Mouse (Mus musculus): ENCODE data around the gene Fbxl17. TPM values are rescaled to one million over a fixed set of nuclear protein-coding genes. Genes with fewer than 3 reads are reported as not detected.

The Fbxl17 gene
- polyA plus RNA-seq, 1 experiment, result 7.3 TPM

- H3K27ac ChIP-seq (ENCODE audit: control insufficient read depth, insufficient read depth, low read length), result no peak overlapping the region
- H3K4me1 ChIP-seq (replicated peaks; ENCODE audit: control insufficient read depth, insufficient read depth, low read length), result no peaks in the 10 kb centered on the region
- TF ChIP-seq POLR2A (IDR thresholded peaks at IDR 0.05; ENCODE audit: control insufficient read depth, extremely low read depth, insufficient read depth, low read length, poor library complexity) (no peak), CTCF (IDR thresholded peaks at IDR 0.05; ENCODE audit: borderline replicate concordance, control insufficient read depth, extremely low read depth, insufficient read depth, low read length, poor library complexity) (no peak)
- DNase-seq, result no peak
- no peaks in the 10 kb centered on the region for H3K27me3 ChIP-seq (ENCODE audit: control insufficient read depth, insufficient read depth, low read length)
- H3K36me3 ChIP-seq (ENCODE audit: control insufficient read depth, insufficient read depth, low read length), result no peaks in the 10 kb centered on the region
- WGBS, result 96% methylated on average over 2 of the region's 2 CpGs
- H3K4me3 ChIP-seq (ENCODE audit: control insufficient read depth, insufficient read depth, low read length), result no peak overlapping the region
Measured at GRCm38 (mm10) chr17:63510451-63510850, 10.6 kb upstream of the Fbxl17 start.

- Histone ChIP-seq H3K27me3 (ENCODE audit: control insufficient read depth, insufficient read depth, low read length) (no peaks in the 10 kb centered on the region), H3K4me3 (ENCODE audit: control insufficient read depth, insufficient read depth, low read length) (no peak overlapping the region), H3K27ac (ENCODE audit: control insufficient read depth, insufficient read depth, low read length) (no peak overlapping the region), H3K4me1 (replicated peaks; ENCODE audit: control insufficient read depth, insufficient read depth, low read length) (peaks cover 5% of the 10 kb centered on the region; the same call in 1 of the 2 replicates), H3K36me3 (ENCODE audit: control insufficient read depth, insufficient read depth, low read length) (no peaks in the 10 kb centered on the region)
- TF ChIP-seq POLR2A (IDR thresholded peaks at IDR 0.05; ENCODE audit: control insufficient read depth, extremely low read depth, insufficient read depth, low read length, poor library complexity), result no peak
- no peak for TF ChIP-seq CTCF (IDR thresholded peaks at IDR 0.05; ENCODE audit: borderline replicate concordance, control insufficient read depth, extremely low read depth, insufficient read depth, low read length, poor library complexity)
- no peak for DNase-seq
- 96% methylated on average over 6 of the region's 6 CpGs for WGBS
Measured at GRCm38 (mm10) chr17:63501091-63501490, 1.3 kb upstream of the Fbxl17 start.

GRCm38 (mm10) chr17:63500156-63500834 lies 478 bp upstream of the Fbxl17 start:
- peaks cover 5% of the 10 kb centered on the region; the same call in 1 of the 2 replicates for H3K4me1 ChIP-seq (replicated peaks; ENCODE audit: control insufficient read depth, insufficient read depth, low read length)
- H3K4me3 ChIP-seq (ENCODE audit: control insufficient read depth, insufficient read depth, low read length), result peak overlapping the region; percentile 79
- 1% methylated on average over 77 of the region's 78 CpGs for whole genome bisulfite sequencing
- 0 out of 2 replicates have a peak, but pooled peaks have one; percentile 37 for TF ChIP-seq CTCF (IDR thresholded peaks at IDR 0.05; ENCODE audit: borderline replicate concordance, control insufficient read depth, extremely low read depth, insufficient read depth, low read length, poor library complexity)
- peak; percentile 79 for TF ChIP-seq POLR2A (IDR thresholded peaks at IDR 0.05; ENCODE audit: control insufficient read depth, extremely low read depth, insufficient read depth, low read length, poor library complexity)
- H3K27me3 ChIP-seq (ENCODE audit: control insufficient read depth, insufficient read depth, low read length), result no peaks in the 10 kb centered on the region
- peak overlapping the region; percentile 33; the same call in 1 of the 2 replicates for H3K27ac ChIP-seq (ENCODE audit: control insufficient read depth, insufficient read depth, low read length)
- no peaks in the 10 kb centered on the region for H3K36me3 ChIP-seq (ENCODE audit: control insufficient read depth, insufficient read depth, low read length)
- DNase-seq, result peak; percentile 83

- H3K4me3 ChIP-seq (ENCODE audit: control insufficient read depth, insufficient read depth, low read length), result peak overlapping the region; percentile 79
- DNase-seq, result peak; percentile 64
- TF ChIP-seq POLR2A (IDR thresholded peaks at IDR 0.05; ENCODE audit: control insufficient read depth, extremely low read depth, insufficient read depth, low read length, poor library complexity) (no peak), CTCF (IDR thresholded peaks at IDR 0.05; ENCODE audit: borderline replicate concordance, control insufficient read depth, extremely low read depth, insufficient read depth, low read length, poor library complexity) (no peak)
- 1% methylated on average over 63 of the region's 90 CpGs for WGBS
- no peak overlapping the region; the same call in 1 of the 2 replicates for H3K27ac ChIP-seq (ENCODE audit: control insufficient read depth, insufficient read depth, low read length)
- H3K36me3 ChIP-seq (ENCODE audit: control insufficient read depth, insufficient read depth, low read length), result no peaks in the 10 kb centered on the region
- H3K4me1 ChIP-seq (replicated peaks; ENCODE audit: control insufficient read depth, insufficient read depth, low read length), result peaks cover 5% of the 10 kb centered on the region; the same call in 1 of the 2 replicates
- no peaks in the 10 kb centered on the region for H3K27me3 ChIP-seq (ENCODE audit: control insufficient read depth, insufficient read depth, low read length)
Measured at GRCm38 (mm10) chr17:63498717-63499635, 841 bp downstream of the Fbxl17 start.

- H3K4me1 ChIP-seq (replicated peaks; ENCODE audit: control insufficient read depth, insufficient read depth, low read length), result peaks cover 5% of the 10 kb centered on the region; the same call in 1 of the 2 replicates
- 34% methylated on average over 6 of the region's 6 CpGs for WGBS
- no peak overlapping the region for H3K4me3 ChIP-seq (ENCODE audit: control insufficient read depth, insufficient read depth, low read length)
- no peak for DNase-seq
- H3K27ac ChIP-seq (ENCODE audit: control insufficient read depth, insufficient read depth, low read length), result no peak overlapping the region
- no peaks in the 10 kb centered on the region for H3K27me3 ChIP-seq (ENCODE audit: control insufficient read depth, insufficient read depth, low read length)
- H3K36me3 ChIP-seq (ENCODE audit: control insufficient read depth, insufficient read depth, low read length), result no peaks in the 10 kb centered on the region
- TF ChIP-seq POLR2A (IDR thresholded peaks at IDR 0.05; ENCODE audit: control insufficient read depth, extremely low read depth, insufficient read depth, low read length, poor library complexity), result no peak
- TF ChIP-seq CTCF (IDR thresholded peaks at IDR 0.05; ENCODE audit: borderline replicate concordance, control insufficient read depth, extremely low read depth, insufficient read depth, low read length, poor library complexity), result no peak
Measured at GRCm38 (mm10) chr17:63498182-63498716, 1.6 kb downstream of the Fbxl17 start.

- no peak for DNase-seq
- 89% methylated on average over 6 of the region's 6 CpGs for WGBS
- H3K27ac ChIP-seq (ENCODE audit: control insufficient read depth, insufficient read depth, low read length), result no peak overlapping the region
- no peak for TF ChIP-seq POLR2A (IDR thresholded peaks at IDR 0.05; ENCODE audit: control insufficient read depth, extremely low read depth, insufficient read depth, low read length, poor library complexity)
- TF ChIP-seq CTCF (IDR thresholded peaks at IDR 0.05; ENCODE audit: borderline replicate concordance, control insufficient read depth, extremely low read depth, insufficient read depth, low read length, poor library complexity), result no peak
- peaks cover 5% of the 10 kb centered on the region; the same call in 1 of the 2 replicates for H3K4me1 ChIP-seq (replicated peaks; ENCODE audit: control insufficient read depth, insufficient read depth, low read length)
- H3K4me3 ChIP-seq (ENCODE audit: control insufficient read depth, insufficient read depth, low read length), result no peak overlapping the region
- H3K36me3 ChIP-seq (ENCODE audit: control insufficient read depth, insufficient read depth, low read length), result no peaks in the 10 kb centered on the region
- H3K27me3 ChIP-seq (ENCODE audit: control insufficient read depth, insufficient read depth, low read length), result no peaks in the 10 kb centered on the region
Measured at GRCm38 (mm10) chr17:63497206-63497731, 2.5 kb downstream of the Fbxl17 start.
